Mouse (Mus musculus): ENCODE results near the gene Map3k11.

Gene Map3k11

GRCm38 (mm10) chr19:5666386-5666785 is 22.2 kb upstream of the Map3k11 start:
- DNase-seq: no peak

DNA sequence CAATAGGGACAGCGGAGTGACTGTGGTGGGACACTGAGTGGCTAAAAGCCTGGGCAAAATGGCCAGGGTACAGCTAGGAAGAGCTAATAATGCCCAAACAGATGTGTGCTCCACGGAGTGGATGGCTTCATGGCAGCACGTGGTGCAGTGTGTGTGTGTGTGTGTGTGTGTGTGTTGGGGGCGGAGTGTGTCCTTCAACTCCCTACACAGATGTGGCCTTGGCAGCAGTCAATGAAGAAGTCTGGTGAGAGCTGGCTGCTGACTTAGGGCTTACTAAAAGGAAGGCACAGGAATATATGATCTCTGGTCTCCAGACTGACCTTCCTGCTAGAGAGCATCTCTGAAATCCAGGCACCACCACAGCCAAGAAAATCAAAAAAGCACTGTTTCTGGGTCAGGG is 20.2 kb upstream of the Map3k11 start:
- no peak for DNase-seq

DNA sequence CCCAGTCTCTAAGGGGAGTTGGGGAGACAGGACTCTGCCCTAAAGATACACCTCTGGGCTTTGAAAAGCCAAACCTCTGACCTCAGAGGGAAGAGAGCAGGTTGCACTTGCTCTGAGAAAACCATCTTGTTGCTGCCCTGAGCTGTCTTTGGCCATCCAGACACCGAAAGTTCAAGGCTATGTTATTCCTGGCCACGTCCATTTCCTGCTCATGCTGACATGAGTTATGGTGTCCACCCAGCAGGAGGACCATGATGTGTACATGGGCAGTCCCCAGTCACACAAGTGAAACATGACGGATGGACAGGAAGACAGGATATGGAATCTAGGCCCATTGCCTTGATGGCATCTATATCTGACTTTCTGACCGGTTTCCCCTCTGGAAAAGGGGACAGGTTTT is 8.1 kb upstream of the Map3k11 start:
- DNase-seq: no peak

DNA sequence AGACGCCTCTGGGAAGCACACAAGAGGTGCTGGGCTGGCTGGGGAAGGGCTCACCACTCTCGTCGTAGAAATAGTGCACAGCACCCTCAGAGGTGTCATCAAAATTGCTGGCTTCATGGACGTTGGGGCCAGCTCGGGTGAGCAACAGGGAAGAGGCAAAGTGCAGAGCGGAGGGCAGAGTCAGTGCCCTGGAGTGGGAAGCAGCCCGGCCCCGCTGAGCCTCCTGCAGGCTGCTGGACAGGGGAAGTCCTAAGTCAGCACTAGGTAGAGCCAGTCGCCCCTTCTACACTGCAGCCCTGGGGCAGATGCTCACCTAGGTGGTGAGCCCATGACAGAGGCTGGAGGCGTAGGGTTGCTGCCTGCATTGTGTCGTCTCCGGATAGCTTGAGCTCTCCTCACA is 4.3 kb upstream of the Map3k11 start:
- DNase-seq: no peak

- peak; percentile 40 for DNase-seq
These were observed 3.6 kb upstream of the Map3k11 start for GRCm38 (mm10) chr19:5684985-5685384.

GRCm38 (mm10) chr19:5685431-5685830 is 3.1 kb upstream of the Map3k11 start:
- no peak for DNase-seq

DNA sequence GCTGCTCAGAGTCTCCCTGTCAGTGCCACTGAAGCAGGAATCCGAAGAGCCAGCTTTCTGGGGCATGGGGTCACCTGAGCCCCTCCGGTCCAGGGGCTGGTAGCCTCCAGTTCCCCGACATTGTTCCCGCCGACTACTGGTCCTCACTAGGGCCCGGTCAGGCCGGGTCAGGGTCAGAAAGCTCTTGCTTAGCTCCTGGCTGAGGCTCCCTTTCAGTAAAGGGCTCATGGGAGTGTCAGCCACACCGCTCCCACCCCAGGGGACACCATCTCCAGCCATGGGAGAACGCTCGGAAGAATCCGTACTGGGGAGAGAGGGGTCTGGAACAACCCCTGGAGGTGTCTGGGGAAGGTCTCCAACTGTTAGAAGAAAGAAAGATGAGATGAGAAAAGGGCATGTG is 2.7 kb upstream of the Map3k11 start:
- DNase-seq: no peak

- no peak for DNase-seq
These were observed 2.1 kb upstream of the Map3k11 start for GRCm38 (mm10) chr19:5686437-5686836.

DNA sequence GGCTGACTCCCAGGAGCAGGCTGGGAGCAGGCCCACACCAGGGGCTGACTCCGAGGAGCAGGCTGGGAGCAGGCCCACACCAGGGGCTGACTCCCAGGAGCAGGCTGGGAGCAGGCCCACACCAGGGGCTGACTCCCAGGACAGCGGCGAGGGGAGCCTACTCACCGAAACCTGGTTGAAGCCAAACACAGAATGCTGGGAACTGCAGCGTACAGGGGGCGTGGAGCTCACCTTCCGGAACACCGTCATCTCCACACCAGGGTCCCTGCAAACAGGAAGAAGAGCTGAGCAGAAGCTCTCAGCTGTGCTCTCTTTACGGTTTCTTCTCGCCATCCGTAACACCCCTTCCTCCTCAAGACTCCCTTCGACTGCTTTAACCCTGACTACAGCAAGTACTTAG is 1.6 kb upstream of the Map3k11 start:
- peak; percentile 37 for DNase-seq

DNA sequence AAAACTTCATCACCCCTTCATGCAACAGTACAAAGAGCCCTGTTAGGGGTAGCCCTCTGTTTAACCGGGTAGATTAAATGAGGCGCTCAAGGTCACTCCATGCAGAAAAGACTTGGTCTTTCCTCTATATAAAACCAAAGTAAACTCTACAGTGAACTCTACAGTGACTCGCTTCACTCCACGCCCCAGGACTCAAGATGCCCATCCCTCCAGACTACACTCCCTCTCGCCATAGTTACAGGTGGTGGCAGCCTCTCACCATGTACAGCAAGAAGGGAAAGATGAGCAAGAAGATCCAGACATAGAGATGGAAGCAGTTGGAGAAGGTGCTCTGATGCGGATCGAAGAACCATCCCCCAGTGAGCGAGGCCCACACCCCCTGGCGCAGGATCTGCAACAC is 804 bp upstream of the Map3k11 start:
- DNase-seq: no peak

DNA sequence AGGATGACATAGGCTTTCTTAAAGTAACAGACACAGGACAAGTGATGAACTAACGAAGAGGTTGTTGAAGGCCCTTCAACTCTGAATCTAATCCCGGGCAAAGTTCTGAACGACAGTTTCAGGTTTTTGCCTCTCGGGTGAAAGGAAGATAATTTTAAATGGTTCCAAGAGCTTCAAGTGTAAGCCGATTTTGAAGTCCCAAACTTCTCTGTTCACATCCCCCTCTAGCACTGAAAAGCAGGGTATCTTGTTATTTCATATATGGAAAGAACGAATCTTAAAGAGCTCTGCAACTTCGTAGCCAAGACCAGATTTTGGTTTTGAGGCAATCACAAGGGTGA is 516 bp downstream of the Map3k11 start:
- no peak for DNase-seq

GRCm38 (mm10) chr19:5689565-5690342 is 1.2 kb downstream of the Map3k11 start:
- DNase-seq: peak; percentile 79

- peak; percentile 73 for DNase-seq
These were observed 1.8 kb downstream of the Map3k11 start for GRCm38 (mm10) chr19:5690343-5690735.

GRCm38 (mm10) chr19:5691601-5692000 is 3.1 kb downstream of the Map3k11 start:
- no peak for DNase-seq

- DNase-seq: peak; percentile 45
These were observed 3.8 kb downstream of the Map3k11 start for GRCm38 (mm10) chr19:5692086-5692912.

- no peak for DNase-seq
These were observed 4.4 kb downstream of the Map3k11 start for GRCm38 (mm10) chr19:5692913-5693396.

DNA sequence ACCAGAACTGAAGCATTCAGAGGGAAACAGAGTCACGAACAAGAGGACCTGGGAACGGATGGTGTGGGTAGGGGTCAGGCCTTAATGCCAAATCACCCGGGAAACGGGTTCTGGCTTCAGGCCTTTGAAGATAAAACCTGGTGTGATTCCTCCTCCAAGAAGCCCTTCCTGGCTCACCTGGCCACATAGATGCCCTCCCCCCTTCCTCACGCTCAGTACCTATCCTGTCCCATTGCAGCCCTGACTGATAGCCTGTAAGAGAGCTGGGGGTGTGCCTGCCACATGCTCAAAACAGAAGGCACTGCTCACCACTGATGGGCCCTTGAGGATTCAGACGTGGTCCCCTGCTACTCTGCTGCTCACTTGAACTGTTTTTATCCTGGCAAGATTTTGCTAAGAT is 5.3 kb downstream of the Map3k11 start:
- no peak for DNase-seq

GRCm38 (mm10) chr19:5695849-5696462 is 7.4 kb downstream of the Map3k11 start:
- no peak for DNase-seq

GRCm38 (mm10) chr19:5704163-5704800 is 15.7 kb downstream of the Map3k11 start, which contains the start of gene Kcnk7:
Gene Kcnk7, plus strand, starts transcription at chr19:5704367.
- DNase-seq: no peak

GRCm38 (mm10) chr19:5704801-5705571 is 16.4 kb downstream of the Map3k11 start:
- DNase-seq: no peak

- DNase-seq: no peak
These were observed 21.5 kb downstream of the Map3k11 start for GRCm38 (mm10) chr19:5710068-5710467.

DNA sequence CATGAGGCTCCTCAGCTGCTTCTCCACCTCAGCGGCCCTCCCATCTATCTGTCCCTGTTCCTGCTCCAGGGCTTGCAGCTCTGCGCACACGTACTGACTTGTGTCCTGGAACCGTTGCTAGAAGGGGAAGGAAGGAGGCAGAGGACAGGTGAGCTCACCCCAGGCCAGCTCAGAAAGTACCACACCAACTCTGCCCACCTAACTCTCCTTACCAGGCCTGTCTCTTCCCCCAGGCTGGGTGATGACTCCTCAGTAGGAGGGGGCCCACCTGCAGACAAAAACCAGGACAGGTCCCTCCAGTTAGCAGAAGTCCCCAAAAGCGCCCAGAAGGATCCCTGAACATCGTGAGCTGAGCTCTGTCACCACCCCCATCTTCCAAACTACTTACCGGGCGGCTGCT is 22.0 kb downstream of the Map3k11 start:
- no peak for DNase-seq
